Mouse (Mus musculus) limb, embryonic 13.5 days (tissue): ENCODE results near the gene Fhit. TPM values are rescaled to one million over a fixed set of nuclear protein-coding genes. Genes with fewer than 3 reads are reported as not detected.

Source experiments
- ATAC-seq: fragments of 200-750 bp; cut with Nextera tagmentation; 2 replicates; pipeline ENCODE4 v1.8.0; 2017; ENCODE audit warnings: low read depth, moderate number of reproducible peaks, moderate TSS enrichment; ENCODE audit not compliant: low FRiP score
- H3K27ac ChIP-seq: fragments of 300-500 bp; sonication (generic); 2 replicates; pipeline ENCODE4 v1.5.1; 2015; ENCODE audit warnings: inconsistent platforms, mild to moderate bottlenecking, moderate library complexity
- H3K27me3 ChIP-seq: fragments of 300-500 bp; sonication (generic); 2 replicates; pipeline ENCODE4 v1.6.1; 2015; ENCODE audit warnings: mild to moderate bottlenecking, inconsistent platforms
- H3K36me3 ChIP-seq: fragments of 300-500 bp; sonication (generic); 2 replicates; pipeline ENCODE4 v1.6.1; 2015; ENCODE audit warnings: inconsistent platforms, mild to moderate bottlenecking, moderate library complexity
- H3K4me1 ChIP-seq: fragments of 300-500 bp; sonication (generic); 2 replicates; pipeline ENCODE4 v1.6.1; 2015; ENCODE audit warnings: inconsistent platforms
- H3K4me2 ChIP-seq: fragments of 300-500 bp; sonication (generic); replicated peaks from 2 replicates; pipeline ENCODE4 v1.6.1; 2015; ENCODE audit warnings: inconsistent platforms, mild to moderate bottlenecking, moderate library complexity
- H3K4me3 ChIP-seq: fragments of 300-500 bp; sonication (generic); 2 replicates; pipeline ENCODE4 v1.5.1; 2015; ENCODE audit warnings: moderate library complexity, mild to moderate bottlenecking, inconsistent platforms
- H3K9ac ChIP-seq: fragments of 300-500 bp; sonication (generic); 2 replicates; pipeline ENCODE4 v1.6.1; 2015; ENCODE audit warnings: mild to moderate bottlenecking, inconsistent platforms
- H3K9me3 ChIP-seq: fragments of 300-500 bp; sonication (generic); 2 replicates; pipeline ENCODE4 v1.6.1; 2016; ENCODE audit warnings: inconsistent platforms
- WGBS: fragments of 180-500 bp; shearing (Covaris S2); methylation state at CpG from one replicate; pipeline ENCODE4 v1.1.7; 2015; 5-methylcytosine and 5-hydroxymethylcytosine counted together
- polyA plus RNA-seq: library from polyadenylated mRNA; unstranded; fragments of >200 nt; fragmentation: Nextera tagmentation; extraction: Ambion mirVana; gene quantifications from 2 replicates; pipeline ENCODE4 v1.2.1, GENCODE M21; 2015

The Fhit gene
- polyA plus RNA-seq, 1 experiment from 2014 or later, result 6.3 TPM

DNA sequence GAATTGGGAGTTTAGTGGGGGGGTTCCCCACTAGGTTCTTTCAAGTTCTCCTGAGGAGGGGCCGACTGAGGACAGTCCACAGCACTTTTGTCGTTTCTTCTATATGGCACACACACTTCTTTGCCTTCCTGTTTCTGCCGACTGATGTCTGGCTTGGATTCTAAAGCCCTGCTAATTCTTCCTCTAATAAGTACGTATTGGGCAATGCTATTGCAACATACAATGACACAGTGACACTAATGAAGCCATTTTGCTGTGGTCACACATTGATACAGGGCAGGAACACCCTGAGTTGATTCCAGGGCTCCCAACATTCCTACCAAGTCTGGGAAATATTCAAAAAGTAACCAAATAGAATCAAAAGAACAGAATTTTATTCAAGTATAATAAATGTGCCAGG is 1032.2 kb downstream of the Fhit start:
- ATAC-seq, result no peak
- no peak overlapping the region for H3K27ac ChIP-seq
- H3K4me1 ChIP-seq, result no peaks in the 10 kb centered on the region
- no peaks in the 10 kb centered on the region for H3K27me3 ChIP-seq
- no peaks in the 10 kb centered on the region; the same call in 1 of the 2 replicates for H3K9me3 ChIP-seq
- no peaks in the 10 kb centered on the region for H3K36me3 ChIP-seq
- WGBS, result 89% methylated on average over 4 of the region's 4 CpGs
- no peak overlapping the region for H3K4me3 ChIP-seq
- H3K9ac ChIP-seq, result no peak overlapping the region
- no peak overlapping the region for H3K4me2 ChIP-seq

- no peaks in the 10 kb centered on the region for H3K36me3 ChIP-seq
- no peaks in the 10 kb centered on the region for H3K4me1 ChIP-seq
- no peaks in the 10 kb centered on the region; the same call in 1 of the 2 replicates for H3K9me3 ChIP-seq
- 60% methylated on average over 7 of the region's 7 CpGs for WGBS
- H3K27me3 ChIP-seq, result no peaks in the 10 kb centered on the region
- no peak overlapping the region for H3K4me3 ChIP-seq
- no peak overlapping the region for H3K9ac ChIP-seq
- ATAC-seq, result no peak
- H3K4me2 ChIP-seq, result no peak overlapping the region
- no peak overlapping the region for H3K27ac ChIP-seq
Measured at GRCm38 (mm10) chr14:10129088-10129487, 1032.7 kb downstream of the Fhit start.

GRCm38 (mm10) chr14:10126536-10126935 is 1035.3 kb downstream of the Fhit start:
- no peak overlapping the region for H3K4me2 ChIP-seq
- H3K4me1 ChIP-seq, result no peaks in the 10 kb centered on the region
- H3K27ac ChIP-seq, result no peak overlapping the region
- H3K9me3 ChIP-seq, result no peaks in the 10 kb centered on the region; the same call in 1 of the 2 replicates
- no peak overlapping the region for H3K9ac ChIP-seq
- no peaks in the 10 kb centered on the region for H3K36me3 ChIP-seq
- H3K27me3 ChIP-seq, result no peaks in the 10 kb centered on the region
- ATAC-seq, result no peak
- no peak overlapping the region for H3K4me3 ChIP-seq

DNA sequence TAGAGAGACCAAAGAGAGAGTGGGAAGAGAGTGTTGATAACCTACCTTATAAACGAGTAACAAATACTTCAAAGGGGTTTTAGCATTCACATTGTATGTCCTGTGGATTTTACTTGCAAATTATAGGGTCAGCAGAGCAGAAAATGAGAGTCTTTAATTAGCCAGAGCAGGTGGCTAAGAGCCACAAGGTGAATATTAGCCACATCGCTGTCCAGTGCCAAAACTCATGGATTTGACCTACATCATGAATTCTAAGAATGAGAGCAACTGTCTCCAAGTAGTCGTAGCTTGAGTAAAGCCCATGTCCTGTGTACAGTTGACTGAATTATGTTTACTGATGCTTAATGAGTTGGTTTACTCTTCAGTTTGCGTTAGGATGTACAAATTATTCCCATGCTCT is 1039.7 kb downstream of the Fhit start:
- 77% methylated on average over 4 of the region's 4 CpGs for WGBS
- ATAC-seq, result no peak
- H3K4me2 ChIP-seq, result no peak overlapping the region
- H3K36me3 ChIP-seq, result no peaks in the 10 kb centered on the region
- H3K4me3 ChIP-seq, result no peak overlapping the region
- no peaks in the 10 kb centered on the region for H3K27me3 ChIP-seq
- H3K4me1 ChIP-seq, result no peaks in the 10 kb centered on the region
- no peak overlapping the region for H3K9ac ChIP-seq
- H3K9me3 ChIP-seq, result no peaks in the 10 kb centered on the region
- H3K27ac ChIP-seq, result no peak overlapping the region

DNA sequence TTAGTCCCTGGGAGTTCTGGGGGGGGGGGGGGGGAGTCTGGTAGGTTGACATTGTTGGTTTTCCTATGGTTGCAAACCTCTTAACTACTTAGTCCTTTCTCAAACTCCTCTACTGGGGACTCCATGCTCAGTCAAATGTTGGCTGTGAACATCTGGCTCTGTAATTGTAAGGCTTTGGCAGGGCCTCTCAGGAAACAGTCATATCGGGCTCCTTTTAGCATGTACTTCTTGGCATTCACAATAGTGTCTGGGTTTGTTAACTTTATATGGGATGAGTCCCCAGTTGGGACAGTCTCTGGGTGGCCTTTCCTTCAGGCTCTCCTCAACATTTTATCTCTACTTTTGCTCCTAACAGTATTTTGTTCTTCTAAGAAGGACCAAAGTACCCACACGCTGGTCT is 1065.6 kb downstream of the Fhit start:
- Histone ChIP-seq H3K4me1 (no peaks in the 10 kb centered on the region), H3K4me3 (no peak overlapping the region), H3K9me3 (no peaks in the 10 kb centered on the region), H3K36me3 (no peaks in the 10 kb centered on the region), H3K9ac (no peak overlapping the region), H3K27ac (no peak overlapping the region), H3K27me3 (no peaks in the 10 kb centered on the region), H3K4me2 (no peak overlapping the region)
- WGBS, result 86% methylated on average over 2 of the region's 2 CpGs
- no peak for ATAC-seq

- no peak for ATAC-seq
- no peaks in the 10 kb centered on the region for H3K4me1 ChIP-seq
Measured at GRCm38 (mm10) chr14:10079062-10079461, 1082.8 kb downstream of the Fhit start.

GRCm38 (mm10) chr14:10049947-10050346 is 1111.9 kb downstream of the Fhit start:
- Histone ChIP-seq H3K36me3 (no peaks in the 10 kb centered on the region), H3K27ac (no peak overlapping the region), H3K9ac (no peak overlapping the region), H3K27me3 (no peaks in the 10 kb centered on the region), H3K4me1 (peaks cover 7% of the 10 kb centered on the region), H3K4me2 (no peak overlapping the region), H3K4me3 (no peak overlapping the region), H3K9me3 (no peaks in the 10 kb centered on the region)
- WGBS, result 87% methylated on average over 3 of the region's 3 CpGs
- no peak for ATAC-seq

More at GRCm38 (mm10) chr14:10079062-10079461, 1082.8 kb downstream of the Fhit start:
- Histone ChIP-seq H3K27ac (no peak overlapping the region), H3K9me3 (no peaks in the 10 kb centered on the region), H3K9ac (no peak overlapping the region), H3K4me2 (no peak overlapping the region), H3K4me3 (no peak overlapping the region), H3K27me3 (no peaks in the 10 kb centered on the region), H3K36me3 (no peaks in the 10 kb centered on the region)
- WGBS, result 78% methylated on average over 3 of the region's 3 CpGs

- Histone ChIP-seq H3K4me3 (no peak overlapping the region), H3K27ac (no peak overlapping the region), H3K4me2 (no peak overlapping the region), H3K9ac (no peak overlapping the region), H3K4me1 (peaks cover 7% of the 10 kb centered on the region), H3K9me3 (no peaks in the 10 kb centered on the region), H3K36me3 (no peaks in the 10 kb centered on the region), H3K27me3 (no peaks in the 10 kb centered on the region)
- 76% methylated on average over 2 of the region's 2 CpGs for WGBS
- ATAC-seq, result no peak
Measured at GRCm38 (mm10) chr14:10047123-10047783, 1114.6 kb downstream of the Fhit start.

- H3K27me3 ChIP-seq, result no peaks in the 10 kb centered on the region
Measured at GRCm38 (mm10) chr14:10046336-10047122, 1115.3 kb downstream of the Fhit start.

GRCm38 (mm10) chr14:10038021-10038420 is 1123.8 kb downstream of the Fhit start:
- ATAC-seq, result no peak
- H3K36me3 ChIP-seq, result no peaks in the 10 kb centered on the region
- WGBS, result 89% methylated on average over 6 of the region's 6 CpGs
- no peaks in the 10 kb centered on the region for H3K27me3 ChIP-seq
- H3K4me3 ChIP-seq, result no peak overlapping the region
- no peak overlapping the region for H3K4me2 ChIP-seq
- H3K27ac ChIP-seq, result no peak overlapping the region
- no peaks in the 10 kb centered on the region for H3K4me1 ChIP-seq
- no peak overlapping the region for H3K9ac ChIP-seq
- H3K9me3 ChIP-seq, result no peaks in the 10 kb centered on the region

More at GRCm38 (mm10) chr14:10046336-10047122, 1115.3 kb downstream of the Fhit start:
- peak; percentile 57; the same call in 1 of the 2 replicates for ATAC-seq
- peaks cover 7% of the 10 kb centered on the region for H3K4me1 ChIP-seq
- 0 out of 2 replicates have a peak overlapping the region, but pooled peaks have one; percentile 16 for H3K4me2 ChIP-seq
- no peak overlapping the region for H3K27ac ChIP-seq
- WGBS, result 18% methylated on average over 7 of the region's 7 CpGs
- H3K36me3 ChIP-seq, result no peaks in the 10 kb centered on the region
- no peak overlapping the region for H3K4me3 ChIP-seq
- no peak overlapping the region for H3K9ac ChIP-seq
- H3K9me3 ChIP-seq, result no peaks in the 10 kb centered on the region

DNA sequence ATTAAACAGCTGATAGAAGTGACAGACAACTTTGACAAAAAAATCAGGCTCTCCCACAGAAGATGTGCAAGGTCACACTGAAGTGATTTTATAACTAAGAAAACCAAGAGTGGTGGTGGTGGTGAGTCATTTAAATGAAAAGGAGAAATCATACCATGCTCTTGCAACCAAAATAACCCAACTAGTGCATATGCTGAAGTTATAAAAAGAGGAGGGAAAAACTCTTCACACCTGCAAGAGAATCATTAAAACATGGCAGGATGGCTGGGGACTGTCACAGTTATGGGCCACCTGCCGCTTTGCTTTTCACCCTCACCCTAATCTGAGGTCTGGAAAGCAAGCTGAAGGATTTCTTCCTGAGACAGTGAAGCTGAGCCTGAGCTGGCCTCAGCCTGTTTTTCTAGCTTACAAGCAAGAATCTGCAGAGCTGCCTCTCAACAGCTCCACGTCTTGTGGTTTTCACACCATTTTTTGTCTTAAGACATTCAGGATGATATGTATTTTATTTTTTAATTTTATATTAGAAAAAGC is 1125.1 kb downstream of the Fhit start:
- Histone ChIP-seq H3K4me3 (no peak overlapping the region), H3K9me3 (no peaks in the 10 kb centered on the region), H3K4me2 (no peak overlapping the region), H3K4me1 (no peaks in the 10 kb centered on the region), H3K27me3 (no peaks in the 10 kb centered on the region), H3K9ac (no peak overlapping the region), H3K36me3 (no peaks in the 10 kb centered on the region), H3K27ac (no peak overlapping the region)
- WGBS, result 62% methylated on average over 2 of the region's 2 CpGs
- ATAC-seq, result no peak

- WGBS, result 34% methylated on average over 3 of the region's 3 CpGs
- Histone ChIP-seq H3K4me1 (no peaks in the 10 kb centered on the region), H3K9ac (no peak overlapping the region), H3K4me2 (no peak overlapping the region), H3K36me3 (no peaks in the 10 kb centered on the region), H3K27me3 (no peaks in the 10 kb centered on the region), H3K27ac (no peak overlapping the region), H3K9me3 (no peaks in the 10 kb centered on the region), H3K4me3 (no peak overlapping the region)
- no peak for ATAC-seq
Measured at GRCm38 (mm10) chr14:10035682-10036081, 1126.2 kb downstream of the Fhit start.
